Mouse (Mus musculus) 3134 (cell line): Measurements from ENCODE around the gene Kif15.

Experiments used
- DNase-seq: peaks from one replicate; pipeline ENCODE4 v3.0.0-alpha.2; 2011; ENCODE audit warnings: low spot score; ENCODE audit not compliant: insufficient read length; ENCODE audit errors: extremely low read depth

The Kif15 gene

DNA sequence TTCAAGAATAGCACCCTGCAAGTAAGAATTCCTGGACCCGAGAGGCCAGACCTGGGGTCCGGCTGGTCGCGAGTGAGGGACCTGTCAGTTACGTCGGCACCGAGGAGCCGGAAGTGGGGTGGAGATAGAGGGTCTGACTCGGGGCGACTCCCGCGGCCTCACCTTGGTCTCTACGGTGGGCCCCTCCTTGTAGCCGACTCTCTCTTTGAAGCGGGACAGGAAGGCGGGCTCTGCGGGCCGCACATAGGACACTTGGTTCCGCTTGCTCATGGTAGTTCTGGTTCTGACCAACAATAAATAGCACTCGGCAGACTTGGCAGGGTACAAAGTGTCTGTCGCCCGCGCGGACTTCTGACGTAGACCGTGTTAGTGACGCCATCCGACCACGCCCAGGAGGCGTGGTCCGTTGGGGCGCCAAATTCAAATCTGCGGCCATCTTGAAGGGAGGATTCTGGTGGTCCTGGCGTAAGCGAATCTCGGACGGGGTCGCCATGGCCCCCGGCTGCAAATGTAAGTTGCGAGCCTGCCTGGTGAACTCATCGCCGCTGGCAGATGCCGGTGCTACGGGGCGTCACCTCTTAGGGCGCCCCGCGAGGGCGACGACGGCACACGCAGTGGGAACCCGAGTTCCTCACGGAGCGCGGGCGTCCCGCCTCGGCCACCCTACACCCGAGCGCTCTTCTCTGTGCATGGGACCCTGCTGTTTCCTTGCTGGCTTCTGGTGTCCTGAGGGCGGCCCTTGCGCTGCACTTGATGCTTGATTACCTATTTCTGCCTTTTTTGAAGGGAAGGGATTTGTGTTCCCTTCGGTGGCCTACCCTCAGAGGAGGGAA lies at the start of gene Kif15, which contains the start of gene 1110059G10Rik:
TSS of gene Kif15 (plus strand) at position 404 of the 833 bp plus-strand sequence.
TSS of gene 1110059G10Rik (minus strand) at position 358 of the 833 bp plus-strand sequence.
- DNase-seq, result peak; percentile 96

DNA sequence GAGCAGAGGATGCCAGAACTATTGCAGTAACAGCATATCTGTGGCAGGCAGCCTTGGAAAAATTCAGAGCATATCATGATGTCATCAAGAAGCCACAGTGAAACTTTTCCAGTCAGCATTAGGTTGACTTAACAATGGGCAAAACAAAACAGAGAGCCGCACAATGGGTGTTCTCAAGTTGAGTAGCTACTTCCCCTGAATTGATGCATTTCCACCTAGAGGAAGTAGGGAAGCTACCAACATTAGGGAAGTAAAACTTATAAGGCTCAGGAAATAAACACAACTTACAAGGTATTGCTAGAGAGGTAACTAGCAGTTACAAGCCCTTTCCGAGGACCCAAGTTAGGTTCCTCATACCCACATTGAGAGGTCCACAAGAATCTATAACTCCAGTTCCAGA lies 49.8 kb upstream of the Kif15 start:
- DNase-seq, result no peak

DNA sequence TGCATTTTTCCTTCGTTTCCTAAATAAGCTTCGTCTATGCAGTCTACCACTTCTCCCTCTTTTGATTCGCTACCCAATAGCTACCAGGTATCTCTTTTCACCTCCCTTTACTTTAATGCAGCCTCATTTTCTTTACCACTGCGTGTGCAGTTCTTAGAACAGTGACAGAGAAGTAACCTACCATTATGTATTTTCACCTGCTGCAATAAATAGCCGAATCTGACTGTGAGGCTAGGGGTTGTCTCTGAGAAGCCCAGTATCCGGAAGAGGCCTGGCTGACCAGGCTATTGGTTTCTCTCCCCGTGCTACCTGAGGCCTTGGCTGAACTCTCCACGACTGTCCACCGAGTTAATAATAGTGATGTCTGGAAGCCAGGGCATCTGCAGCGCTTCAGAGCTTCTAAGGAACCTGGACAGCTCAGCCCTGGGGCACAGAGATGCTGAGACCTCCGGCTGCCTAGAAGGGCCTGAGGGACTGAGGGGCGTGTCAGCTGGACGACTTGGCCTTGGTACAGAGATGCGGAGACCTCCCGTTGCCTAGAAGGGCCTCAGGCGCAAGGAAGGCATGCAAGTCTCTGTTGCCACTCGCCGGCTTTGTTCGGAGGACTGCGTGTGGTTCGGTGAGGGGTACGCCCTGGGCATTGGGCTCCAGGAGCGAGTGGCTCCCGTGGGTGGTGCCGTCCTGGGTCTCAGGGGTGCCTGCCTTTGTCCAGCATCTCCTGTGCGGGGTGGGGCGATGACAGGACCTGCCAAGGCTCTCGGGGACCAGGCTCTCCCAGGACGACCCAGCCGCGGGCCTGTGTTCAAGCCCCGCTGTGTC lies 47.9 kb upstream of the Kif15 start:
- DNase-seq, result peak; percentile 5

GRCm38 (mm10) chr9:122922436-122922835 lies 28.4 kb upstream of the Kif15 start:
- DNase-seq, result no peak

DNA sequence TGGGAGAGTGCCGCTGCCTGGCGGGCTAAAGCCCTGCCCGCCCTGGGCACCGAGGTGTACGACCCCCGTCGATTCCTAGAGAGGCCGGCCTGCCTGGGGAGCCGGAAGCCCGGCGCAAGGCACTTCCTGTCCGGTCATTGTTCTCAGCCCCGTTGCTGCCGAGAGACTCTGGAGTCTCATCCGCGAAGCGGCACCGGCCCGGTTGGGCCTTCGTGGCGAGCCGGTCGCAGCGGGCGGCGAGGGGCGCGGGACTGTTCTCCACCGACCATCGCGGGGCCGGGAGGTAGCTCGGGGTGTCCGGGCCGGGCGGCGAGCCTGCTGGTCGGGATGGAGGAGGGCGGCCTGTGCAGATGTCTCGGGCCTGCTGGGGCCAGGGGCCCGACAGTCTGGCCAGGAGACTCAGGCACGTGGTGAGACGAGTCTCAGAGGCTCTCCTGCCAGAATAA lies 27.9 kb upstream of the Kif15 start, which contains the start of gene Zfp105:
TSS of gene Zfp105 (plus strand) at position 137 of the 446 bp plus-strand sequence.
- peak; percentile 3 for DNase-seq

GRCm38 (mm10) chr9:122928915-122929314 lies 21.9 kb upstream of the Kif15 start:
- DNase-seq, result no peak

- no peak for DNase-seq
Observed at GRCm38 (mm10) chr9:122998406-122999192, 47.8 kb downstream of the Kif15 start.

- DNase-seq, result no peak
Observed at GRCm38 (mm10) chr9:122999193-122999586, 48.3 kb downstream of the Kif15 start.

- DNase-seq, result no peak
Observed at GRCm38 (mm10) chr9:123004718-123005117, 53.9 kb downstream of the Kif15 start.

- DNase-seq, result no peak
Observed at GRCm38 (mm10) chr9:123006071-123006470, 55.2 kb downstream of the Kif15 start.

- DNase-seq, result peak; percentile 93
Observed at GRCm38 (mm10) chr9:123020995-123021631, 70.3 kb downstream of the Kif15 start, which contains the start of gene Tmem42. Gene Tmem42, plus strand, starts transcription at chr9:123021326.

- DNase-seq, result no peak
Observed at GRCm38 (mm10) chr9:123021636-123022379, 71.0 kb downstream of the Kif15 start.

GRCm38 (mm10) chr9:123024201-123024600 lies 73.4 kb downstream of the Kif15 start:
- peak; percentile 54 for DNase-seq

GRCm38 (mm10) chr9:123031496-123032246 lies 80.8 kb downstream of the Kif15 start:
- no peak for DNase-seq

DNA sequence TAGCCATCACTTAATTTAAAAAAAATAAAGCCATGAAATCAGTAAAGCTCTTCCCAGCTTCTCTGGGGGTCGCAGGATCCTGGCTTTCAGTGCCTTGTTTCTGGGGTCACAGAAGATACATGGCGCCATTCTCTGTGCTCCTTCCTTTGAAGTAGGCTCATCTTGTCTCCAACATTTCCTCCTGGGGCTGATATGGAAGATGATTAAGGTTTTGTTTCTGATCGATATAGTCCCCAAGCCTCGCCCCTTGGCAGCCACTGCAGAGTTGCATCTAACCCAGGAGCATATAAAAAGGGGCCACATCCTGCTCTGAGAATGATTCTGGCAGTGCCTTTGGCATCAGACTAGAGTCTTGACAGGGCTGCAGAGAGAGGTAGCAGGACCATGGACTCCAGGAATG lies 83.6 kb downstream of the Kif15 start, which contains the start of gene Tgm4:
TSS of gene Tgm4 (plus strand) at position 301 of the 400 bp plus-strand sequence.
- DNase-seq, result no peak

- DNase-seq, result no peak
Observed at GRCm38 (mm10) chr9:123047665-123048064, 96.8 kb downstream of the Kif15 start.

- DNase-seq, result no peak
Observed at GRCm38 (mm10) chr9:123058724-123059292, 108.0 kb downstream of the Kif15 start.

- DNase-seq, result no peak
Observed at GRCm38 (mm10) chr9:123060172-123060571, 109.3 kb downstream of the Kif15 start.
